Mouse (Mus musculus) ovary, postnatal 10 days (tissue): Measurements from ENCODE around the gene Prpf4b.
"Not testable (repeated sequence)": the region's sequence is repeated elsewhere in the genome, so short reads cannot be mapped to it uniquely, and the experiment has no call there.

Experiments
- DNase-seq: peaks from one replicate; pipeline ENCODE4 v3.0.0; 2022; ENCODE audit warnings: low spot score

The Prpf4b gene

GRCm38 (mm10) chr13:34875166-34875710 lies at the start of gene Prpf4b:
Gene Prpf4b, plus strand, starts transcription at chr13:34875302.
- DNase-seq: peak; percentile 90

- DNase-seq: no peak
Observed at GRCm38 (mm10) chr13:34826760-34827690, 48.1 kb upstream of the Prpf4b start.

DNA sequence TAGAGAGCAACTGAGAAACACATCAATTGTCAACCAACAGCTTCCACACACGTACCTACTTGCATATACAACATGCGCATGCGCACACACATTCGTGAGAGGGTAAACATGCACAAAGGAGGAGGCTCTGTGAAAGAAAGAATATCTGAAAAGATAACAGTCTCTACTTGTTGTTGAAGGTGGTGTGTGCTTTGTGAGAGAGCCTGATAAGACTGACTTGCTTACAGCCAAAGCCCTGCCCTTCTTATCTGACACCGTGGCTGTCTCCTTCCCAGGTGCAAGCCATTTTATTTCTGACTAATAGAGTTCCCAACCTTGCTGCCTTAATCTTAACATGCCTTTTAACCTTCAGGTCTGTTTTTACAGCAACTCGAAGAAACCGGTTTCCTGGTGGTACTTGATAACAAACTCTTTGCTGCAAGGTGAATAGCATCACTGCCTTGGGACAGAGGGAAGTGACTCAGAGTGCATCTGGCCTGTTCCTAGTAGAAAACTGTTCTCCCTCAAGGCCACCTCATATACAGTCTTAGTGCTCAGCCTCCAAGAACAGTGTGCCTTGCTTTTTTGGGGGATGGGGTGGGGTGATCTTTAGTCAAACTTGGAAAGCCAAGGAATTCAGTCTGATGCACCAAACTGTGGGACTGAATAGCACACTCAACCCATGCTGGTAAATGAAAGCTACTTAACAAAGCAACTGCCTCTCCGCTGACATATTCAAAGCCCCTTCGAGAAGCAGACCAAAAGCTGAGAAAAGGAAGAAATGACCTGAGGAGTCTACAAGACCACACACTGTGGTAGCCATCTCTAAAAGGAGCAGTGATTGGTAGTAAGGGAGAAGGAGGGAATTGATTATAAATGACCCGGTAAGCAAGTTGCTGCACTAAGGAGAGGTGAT lies 46.9 kb upstream of the Prpf4b start:
- no peak for DNase-seq

DNA sequence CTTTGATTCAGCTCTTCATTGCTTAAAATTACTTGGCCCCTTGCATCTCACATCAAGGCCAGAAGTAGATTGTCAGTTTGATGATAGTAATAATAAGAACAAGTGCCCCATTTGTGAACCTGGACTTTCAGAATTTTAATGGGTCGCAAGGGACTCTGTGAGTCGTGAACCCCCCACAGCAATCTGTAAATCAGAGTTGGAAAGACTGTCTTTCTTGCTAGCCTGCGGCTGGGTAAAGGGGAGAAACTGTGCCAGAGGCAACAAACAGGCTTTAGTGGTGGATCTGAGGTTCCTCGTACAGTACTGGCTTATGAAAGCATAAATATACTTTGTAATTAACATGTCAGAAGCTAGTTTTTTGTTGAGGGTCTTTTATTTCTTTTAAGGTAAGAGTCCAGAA lies 32.3 kb upstream of the Prpf4b start:
- DNase-seq: no peak

DNA sequence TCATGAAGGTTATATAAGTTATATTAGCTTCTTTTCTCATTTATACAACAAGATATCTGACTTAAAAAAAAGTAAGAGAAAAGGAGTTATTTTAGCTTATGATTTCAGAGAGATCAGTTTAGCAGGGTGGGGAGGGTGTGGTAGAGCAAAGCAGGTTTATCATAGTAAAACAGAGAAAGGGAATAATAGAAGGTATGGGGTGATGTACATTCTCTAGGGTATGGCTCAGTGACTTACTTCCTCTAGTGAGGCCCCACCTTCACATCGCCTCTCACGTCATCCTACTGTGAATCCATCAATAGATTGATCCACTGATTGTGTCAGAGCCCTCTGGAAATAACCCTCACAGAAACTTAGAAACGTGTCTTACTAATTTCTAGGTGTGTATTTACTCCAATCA lies 24.3 kb upstream of the Prpf4b start:
- no peak for DNase-seq

- DNase-seq: no peak
Observed at GRCm38 (mm10) chr13:34851191-34851784, 23.8 kb upstream of the Prpf4b start.

DNA sequence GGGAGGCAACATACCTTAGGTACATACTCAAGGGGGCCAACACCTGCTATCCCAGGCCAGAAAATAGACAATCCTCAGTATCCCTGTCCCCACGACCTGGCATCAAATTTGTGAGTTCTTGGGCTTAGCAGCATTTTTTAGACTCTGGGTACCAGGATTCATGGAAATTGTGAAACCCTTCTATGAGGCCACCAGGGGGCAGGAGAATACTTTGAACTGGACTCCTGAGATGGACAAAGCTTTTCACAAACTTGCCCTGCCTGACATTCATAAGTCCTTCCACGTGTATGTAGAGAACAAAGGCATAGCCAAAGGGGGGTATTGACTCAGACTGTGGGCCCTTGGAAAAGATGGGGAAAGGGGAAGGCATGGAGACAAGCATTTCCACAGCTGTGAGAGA lies 17.6 kb upstream of the Prpf4b start:
- no peak for DNase-seq

- no peak for DNase-seq
Observed at GRCm38 (mm10) chr13:34859406-34859805, 15.7 kb upstream of the Prpf4b start.

DNA sequence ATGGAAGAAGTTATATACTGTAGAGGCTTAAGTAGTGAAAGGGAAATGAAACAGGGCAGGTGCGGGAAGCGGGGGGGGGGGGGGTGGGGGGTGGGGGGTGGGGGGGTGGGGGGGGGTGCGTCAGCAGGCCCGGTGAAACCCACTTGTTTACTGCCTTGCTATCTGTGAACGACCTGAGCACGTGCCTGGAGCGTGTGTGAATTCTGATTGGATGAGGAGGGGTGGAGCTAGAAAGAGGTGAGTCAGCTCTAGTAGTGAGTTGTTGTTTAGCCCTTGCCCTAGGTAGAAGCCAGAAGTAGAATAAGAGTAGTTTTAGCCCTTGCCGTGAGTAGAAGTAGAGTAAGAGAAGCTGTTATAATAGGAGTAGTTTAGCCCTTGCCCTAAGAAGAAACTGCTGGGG lies 13.9 kb upstream of the Prpf4b start:
- DNase-seq: not testable (repeated sequence)

- DNase-seq: no peak
Observed at GRCm38 (mm10) chr13:34864420-34865169, 10.5 kb upstream of the Prpf4b start.

- peak; percentile 73 for DNase-seq
Observed at GRCm38 (mm10) chr13:34873801-34874681, 1.1 kb upstream of the Prpf4b start.

- peak; percentile 2 for DNase-seq
Observed at GRCm38 (mm10) chr13:34874736-34875135, 366 bp upstream of the Prpf4b start.

GRCm38 (mm10) chr13:34875741-34876445 lies 791 bp downstream of the Prpf4b start:
- no peak for DNase-seq

GRCm38 (mm10) chr13:34876481-34876880 lies 1.4 kb downstream of the Prpf4b start:
- DNase-seq: no peak

- DNase-seq: no peak
Observed at GRCm38 (mm10) chr13:34892871-34893270, 17.8 kb downstream of the Prpf4b start.

GRCm38 (mm10) chr13:34914614-34915013 lies 39.5 kb downstream of the Prpf4b start:
- DNase-seq: no peak

- DNase-seq: no peak
Observed at GRCm38 (mm10) chr13:34916520-34917167, 41.5 kb downstream of the Prpf4b start.

GRCm38 (mm10) chr13:34924210-34924609 lies 49.1 kb downstream of the Prpf4b start, which contains the start of the genes Fam217a and 4933417A18Rik:
Gene Fam217a, minus strand, starts transcription at chr13:34924310.
Gene 4933417A18Rik, plus strand, starts transcription at chr13:34924409.
- DNase-seq: no peak
